Mouse (Mus musculus) adipose tissue, adult 10 weeks (tissue): ENCODE data around the gene Cnot4. TPM values are rescaled to one million over a fixed set of nuclear protein-coding genes. Genes with fewer than 3 reads are reported as not detected.

Experiments used
- polyA plus RNA-seq: library from polyadenylated mRNA; stranded (reverse); fragments of 350-450 nt; fragmentation: Illumina TruSeq; extraction: RNeasy Lipid Tissue Mini Kit (QIAGEN cat#74804); gene quantifications from one replicate; pipeline ENCODE4 v1.2.3, GENCODE M21; 2014; ENCODE audit warnings: low read depth, low replicate concordance

The Cnot4 gene
- polyA plus RNA-seq = 15.2 TPM

DNA sequence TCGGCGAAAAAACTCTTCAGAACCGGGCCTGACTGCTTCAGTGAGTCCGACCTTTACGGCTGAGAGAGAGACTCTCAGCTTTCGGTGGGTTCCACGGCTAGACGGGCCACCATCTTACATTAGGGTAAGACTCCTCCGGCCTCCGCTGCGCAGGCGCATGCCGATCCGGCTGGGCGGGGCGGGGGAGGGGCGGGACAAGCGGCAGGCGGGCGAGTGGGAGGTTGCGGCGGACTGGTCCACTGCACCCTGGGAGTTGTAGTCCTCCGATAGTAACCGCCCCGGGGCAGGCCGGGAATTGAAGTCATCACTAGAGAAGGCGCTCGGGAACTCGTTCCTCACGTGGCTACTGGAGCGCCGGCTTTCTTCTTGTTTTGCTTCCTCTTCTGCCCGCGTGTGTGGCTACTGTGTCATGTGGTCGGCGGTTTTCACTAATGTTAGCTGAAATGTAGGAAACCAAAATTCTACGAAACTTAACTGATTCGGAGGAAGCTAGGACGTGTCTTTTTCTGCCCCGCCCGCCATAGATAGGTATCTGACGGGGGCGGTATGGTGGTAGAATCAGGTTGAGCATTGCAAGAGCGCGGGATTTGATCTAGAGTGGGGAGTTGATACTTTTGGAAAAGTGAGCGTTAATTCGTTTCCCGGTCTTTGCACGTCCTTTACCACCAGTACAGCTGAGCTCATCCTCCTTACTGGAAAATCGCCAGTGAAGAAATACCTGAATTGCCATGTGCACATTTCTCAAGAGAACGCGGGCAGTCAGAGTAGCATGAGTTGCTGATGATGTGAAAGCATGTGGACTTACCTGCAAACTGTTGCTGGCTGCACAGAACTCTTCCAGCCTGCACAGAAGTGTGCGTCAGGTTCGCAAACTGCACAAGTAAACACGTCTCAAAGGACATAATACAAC is at the start of gene Cnot4:
Gene Cnot4 (minus strand): TSS at position 146 of the 910 bp plus-strand sequence.

DNA sequence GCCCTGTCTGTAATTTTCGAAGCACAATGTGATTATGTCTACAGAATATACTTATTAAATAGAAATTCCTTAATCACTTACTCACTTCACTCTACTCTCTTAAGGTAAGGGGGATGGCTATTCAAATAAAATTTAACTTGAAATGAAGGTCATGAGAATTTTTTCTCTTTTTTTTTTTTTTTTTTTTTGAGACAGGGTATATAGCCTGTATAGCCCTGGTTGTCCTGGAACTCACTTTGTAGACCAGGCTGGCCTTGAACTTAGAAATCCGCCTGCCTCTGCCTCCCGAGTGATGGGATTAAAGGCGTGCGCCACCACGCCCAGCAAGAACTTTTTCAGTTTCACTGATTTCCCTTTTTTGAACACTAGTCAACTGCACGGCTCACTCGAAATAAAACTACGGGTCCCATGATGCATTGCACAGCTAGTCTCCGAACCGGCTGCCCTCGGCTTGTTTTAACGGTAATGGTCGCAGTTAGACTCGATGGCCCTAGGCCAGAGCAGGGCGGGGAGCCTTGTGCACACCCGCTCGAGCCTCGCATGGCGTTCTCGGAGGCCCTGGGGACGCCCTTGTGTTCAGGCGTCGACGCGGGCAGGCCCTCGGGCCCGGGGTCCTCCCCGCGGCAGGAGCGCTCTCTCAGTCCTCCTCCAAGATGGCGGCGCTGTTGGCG is 43.6 kb upstream of the Cnot4 start, which contains the start of gene Nup205:
Gene Nup205 (plus strand): TSS at position 443 of the 671 bp plus-strand sequence.

DNA sequence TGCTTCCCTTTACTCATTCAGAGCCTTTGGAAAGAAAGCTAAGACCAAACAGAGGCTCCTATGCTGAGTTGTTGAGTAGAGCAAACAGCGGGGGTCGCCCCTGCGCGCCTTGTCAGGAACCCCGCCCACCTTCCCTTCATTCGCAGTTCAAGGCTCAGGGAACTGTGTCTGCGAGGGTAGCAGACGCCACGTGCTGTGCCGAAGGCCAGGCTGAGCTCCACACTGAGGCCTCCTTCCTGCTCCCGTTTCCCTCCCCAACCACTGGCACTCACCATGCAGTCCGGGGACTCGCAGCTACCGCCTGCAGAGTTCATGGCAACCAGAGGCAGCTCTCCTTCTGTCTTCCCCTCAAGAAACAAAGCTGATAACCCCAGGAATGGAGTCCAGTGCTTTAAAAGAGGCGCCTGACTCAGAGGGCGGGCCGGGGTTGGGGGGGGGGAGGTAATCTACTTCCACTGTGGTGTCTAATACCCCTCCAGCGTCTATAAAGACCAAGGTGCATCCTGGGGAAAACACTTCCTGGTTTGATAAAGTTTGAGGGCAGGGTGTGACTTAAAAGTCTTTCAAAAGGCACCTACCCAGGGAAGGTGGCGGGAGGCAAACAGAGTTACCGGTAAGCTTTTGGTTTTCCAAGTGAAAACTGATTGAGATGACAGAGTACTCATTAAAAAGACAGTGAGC is 145.3 kb downstream of the Cnot4 start, which contains the start of gene Slc23a4:
Gene Slc23a4 (minus strand): TSS at position 324 of the 681 bp plus-strand sequence.

Other genes with a start within 250 kb of the Cnot4 start
- gene Wdr91, start 222.8 kb downstream of the Cnot4 start, polyA plus RNA-seq = 11.7 TPM
- not detected for gene Stra8, start 213.6 kb downstream of the Cnot4 start, polyA plus RNA-seq
- 6.6 TPM for gene Slc23a4, start 145.3 kb downstream of the Cnot4 start, polyA plus RNA-seq
- 19.0 TPM for gene Nup205, start 43.7 kb upstream of the Cnot4 start, polyA plus RNA-seq
- gene Slc13a4, start 174.4 kb upstream of the Cnot4 start, polyA plus RNA-seq = 3.6 TPM
- gene Fam180a, start 192.4 kb upstream of the Cnot4 start, polyA plus RNA-seq = 5.0 TPM